Mouse (Mus musculus) frontal cortex, postnatal 10 days (tissue): ENCODE measurements at regions not wholly inside any gene's neighbourhood (a gene's known extent, or its start where the extent isn't known, plus 50 kb on each side); places are given as distances from the start of the nearest gene placed in this dataset.

ENCODE experiments used
- DNase-seq, 2 experiments: peaks; one replicate each; pipeline ENCODE4 v3.0.0; 2022; ENCODE audit warnings: low spot score in 2 of 2, mixed read lengths in 1 of 2

GRCm38 (mm10) chr3:35360515-35360914 is 393.4 kb upstream of the Atp11b start:
- no peak for DNase-seq

GRCm38 (mm10) chr3:35361086-35361485 is 392.8 kb upstream of the Atp11b start:
- DNase-seq = no peak

- DNase-seq = no peak
Measured at GRCm38 (mm10) chr3:35365431-35365830, 388.5 kb upstream of the Atp11b start.

GRCm38 (mm10) chr3:35372276-35372675 is 381.6 kb upstream of the Atp11b start:
- DNase-seq = no peak

GRCm38 (mm10) chr3:35387386-35387785 is 366.5 kb upstream of the Atp11b start:
- no peak for DNase-seq

GRCm38 (mm10) chr3:35392657-35393056 is 361.2 kb upstream of the Atp11b start:
- DNase-seq = no peak

- DNase-seq = no peak
Measured at GRCm38 (mm10) chr3:35400213-35400612, 353.7 kb upstream of the Atp11b start.

GRCm38 (mm10) chr3:35402666-35403065 is 351.2 kb upstream of the Atp11b start:
- DNase-seq = no peak

GRCm38 (mm10) chr3:35403952-35404351 is 350.0 kb upstream of the Atp11b start:
- DNase-seq = no peak

- no peak for DNase-seq
Measured at GRCm38 (mm10) chr3:35404492-35405390, 349.2 kb upstream of the Atp11b start.

GRCm38 (mm10) chr3:35405621-35406079 is 348.3 kb upstream of the Atp11b start:
- peak; percentile 40 to 54 for DNase-seq

- no peak for DNase-seq
Measured at GRCm38 (mm10) chr3:35437687-35438086, 316.2 kb upstream of the Atp11b start.

- no peak for DNase-seq
Measured at GRCm38 (mm10) chr3:35462858-35463257, 291.0 kb upstream of the Atp11b start.

- no peak for DNase-seq
Measured at GRCm38 (mm10) chr3:35464212-35464911, 289.5 kb upstream of the Atp11b start.

GRCm38 (mm10) chr3:35465956-35466355 is 287.9 kb upstream of the Atp11b start:
- DNase-seq = no peak

GRCm38 (mm10) chr3:35473351-35473750 is 280.6 kb upstream of the Atp11b start:
- no peak for DNase-seq

GRCm38 (mm10) chr3:35474361-35474760 is 279.5 kb upstream of the Atp11b start:
- no peak for DNase-seq

- DNase-seq = no peak
Measured at GRCm38 (mm10) chr3:35475326-35475725, 278.6 kb upstream of the Atp11b start.

- DNase-seq = no peak
Measured at GRCm38 (mm10) chr3:35480714-35481695, 272.9 kb upstream of the Atp11b start.

- peak in 1 of 2 experiments; percentile 22 for DNase-seq
Measured at GRCm38 (mm10) chr3:35481841-35482240, 272.1 kb upstream of the Atp11b start.

- peak; percentile 54 to 70 for DNase-seq
Measured at GRCm38 (mm10) chr3:35482296-35482695, 271.6 kb upstream of the Atp11b start.

GRCm38 (mm10) chr3:35482759-35483158 is 271.1 kb upstream of the Atp11b start:
- DNase-seq = no peak
